Mouse (Mus musculus) layer of hippocampus, postnatal 25 days (tissue): ENCODE measurements around the gene Mrm3. TPM values are rescaled to one million over a fixed set of nuclear protein-coding genes. Genes with fewer than 3 reads are reported as not detected.
"Not testable (repeated sequence)": the region's sequence is repeated elsewhere in the genome, so short reads cannot be mapped to it uniquely, and the experiment has no call there.

Experiments used
- DNase-seq, 2 experiments: peaks; one replicate each; pipeline ENCODE4 v3.0.0; 2022; ENCODE audit warnings: mixed read lengths in 2 of 2, low spot score in 1 of 2; ENCODE audit errors: extremely low spot score in 1 of 2
- total RNA-seq, 2 experiments: library from RNA; stranded (reverse); gene quantifications; 2 replicates each; pipeline ENCODE4 v1.2.3; 2021

Gene Mrm3
- total RNA-seq: 10 to 100 TPM; 17.2 to 17.4 TPM

GRCm38 (mm10) chr11:76242901-76243810 is at the start of gene Mrm3, which contains the start of gene Glod4:
Gene Mrm3 (plus strand): TSS chr11:76243715.
Gene Glod4 (minus strand): TSS chr11:76243725.
- DNase-seq: peak; percentile 93

- no peak for DNase-seq
These were observed 47.1 kb upstream of the Mrm3 start for GRCm38 (mm10) chr11:76196275-76196976.

- no peak for DNase-seq
These were observed 46.5 kb upstream of the Mrm3 start for GRCm38 (mm10) chr11:76196977-76197469.

- peak; percentile 69 to 75 for DNase-seq
These were observed 41.5 kb upstream of the Mrm3 start for GRCm38 (mm10) chr11:76201761-76202674.

GRCm38 (mm10) chr11:76206793-76207192 is 36.7 kb upstream of the Mrm3 start:
- DNase-seq: no peak

- DNase-seq: no peak
These were observed 33.1 kb upstream of the Mrm3 start for GRCm38 (mm10) chr11:76210228-76210985.

GRCm38 (mm10) chr11:76211595-76211994 is 31.9 kb upstream of the Mrm3 start:
- DNase-seq: not testable (repeated sequence)

GRCm38 (mm10) chr11:76213841-76214240 is 29.7 kb upstream of the Mrm3 start:
- DNase-seq: no peak

- DNase-seq: no peak
These were observed 28.5 kb upstream of the Mrm3 start for GRCm38 (mm10) chr11:76215011-76215410.

GRCm38 (mm10) chr11:76216049-76216540 is 27.4 kb upstream of the Mrm3 start:
- no peak for DNase-seq

GRCm38 (mm10) chr11:76216681-76217389 is 26.7 kb upstream of the Mrm3 start:
- peak in 1 of 2 experiments; percentile 27 for DNase-seq

GRCm38 (mm10) chr11:76217390-76217800 is 26.1 kb upstream of the Mrm3 start, which contains the start of the genes Dbil5 and Gemin4:
Gene Dbil5 (plus strand): TSS chr11:76217608.
Gene Gemin4 (minus strand): TSS chr11:76217664.
- peak; percentile 95 to 98 for DNase-seq

- no peak for DNase-seq
These were observed 18.9 kb upstream of the Mrm3 start for GRCm38 (mm10) chr11:76224631-76225030.

GRCm38 (mm10) chr11:76225051-76225450 is 18.5 kb upstream of the Mrm3 start:
- no peak for DNase-seq

- no peak for DNase-seq
These were observed 7.4 kb upstream of the Mrm3 start for GRCm38 (mm10) chr11:76236136-76236535.

GRCm38 (mm10) chr11:76239750-76240149 is 3.8 kb upstream of the Mrm3 start:
- no peak for DNase-seq

GRCm38 (mm10) chr11:76243811-76244546 is 464 bp downstream of the Mrm3 start:
- DNase-seq: no peak

- no peak for DNase-seq
These were observed 2.9 kb downstream of the Mrm3 start for GRCm38 (mm10) chr11:76246439-76246838.
